Mouse (Mus musculus) lung, postnatal 25 days (tissue): ENCODE data around the gene Dnajc6.

Source experiments
- DNase-seq: peaks from one replicate; pipeline ENCODE4 v3.0.0; 2022; ENCODE audit warnings: low spot score

The Dnajc6 gene

DNA sequence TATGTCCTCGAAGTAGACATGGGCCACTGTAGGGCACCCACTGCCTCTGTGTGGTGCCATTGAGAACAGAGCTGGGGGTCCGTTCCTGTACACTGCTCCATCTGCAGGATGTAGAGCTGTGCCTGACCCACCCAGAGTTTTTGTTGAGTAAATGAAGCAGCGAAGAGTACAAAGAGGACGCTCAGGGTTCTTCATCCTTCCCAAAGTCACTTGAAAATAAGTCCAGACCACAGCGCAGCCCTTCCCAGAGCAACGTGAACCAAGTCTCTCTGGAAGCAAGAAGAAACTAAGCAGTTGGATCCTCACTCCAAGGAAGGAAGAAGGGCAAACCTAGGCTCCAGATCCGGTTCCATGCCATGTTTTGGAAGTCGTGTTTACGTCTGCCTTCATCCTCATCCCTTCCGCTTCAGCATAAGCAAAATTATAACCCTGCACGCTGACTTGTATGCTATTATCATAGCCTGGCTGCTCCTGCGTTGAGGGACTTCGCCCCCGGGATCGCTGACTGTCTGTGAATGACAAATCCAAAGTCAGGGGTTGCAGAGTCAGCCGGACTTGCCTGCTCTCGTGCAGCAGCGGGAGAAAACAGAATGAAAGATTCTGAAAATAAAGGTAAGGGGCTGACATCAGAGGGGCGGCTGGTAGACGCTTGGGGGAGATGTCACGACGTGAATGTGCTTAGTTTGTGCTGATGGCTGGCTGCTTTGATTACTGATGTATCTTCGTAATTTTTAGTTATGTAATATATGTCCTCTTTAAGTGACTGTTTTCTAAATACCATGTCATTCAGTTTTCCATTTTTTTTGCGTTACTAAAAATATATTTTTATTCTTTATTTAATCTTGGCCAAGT is 11.3 kb downstream of the Dnajc6 start:
- DNase-seq = peak; percentile 18

DNA sequence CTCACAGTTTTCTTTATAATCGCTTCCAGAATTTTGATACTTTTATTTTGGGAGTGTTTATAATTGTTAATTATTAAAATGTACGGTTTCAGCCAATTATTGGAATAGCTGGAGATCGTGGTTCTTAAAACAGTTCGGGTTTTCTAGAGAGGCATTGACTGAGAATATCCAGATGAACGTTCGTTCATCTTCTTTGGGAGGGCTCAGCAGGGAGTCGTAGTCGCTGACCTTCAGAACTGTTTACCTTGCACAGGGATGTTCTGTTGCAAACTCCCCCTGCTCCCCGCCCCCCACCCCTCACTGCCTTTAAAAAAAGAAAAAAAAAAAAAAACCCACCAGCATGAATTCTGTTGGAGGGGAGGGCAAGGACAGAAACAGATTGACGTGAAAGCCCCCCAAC is 12.0 kb downstream of the Dnajc6 start:
- no peak for DNase-seq

DNA sequence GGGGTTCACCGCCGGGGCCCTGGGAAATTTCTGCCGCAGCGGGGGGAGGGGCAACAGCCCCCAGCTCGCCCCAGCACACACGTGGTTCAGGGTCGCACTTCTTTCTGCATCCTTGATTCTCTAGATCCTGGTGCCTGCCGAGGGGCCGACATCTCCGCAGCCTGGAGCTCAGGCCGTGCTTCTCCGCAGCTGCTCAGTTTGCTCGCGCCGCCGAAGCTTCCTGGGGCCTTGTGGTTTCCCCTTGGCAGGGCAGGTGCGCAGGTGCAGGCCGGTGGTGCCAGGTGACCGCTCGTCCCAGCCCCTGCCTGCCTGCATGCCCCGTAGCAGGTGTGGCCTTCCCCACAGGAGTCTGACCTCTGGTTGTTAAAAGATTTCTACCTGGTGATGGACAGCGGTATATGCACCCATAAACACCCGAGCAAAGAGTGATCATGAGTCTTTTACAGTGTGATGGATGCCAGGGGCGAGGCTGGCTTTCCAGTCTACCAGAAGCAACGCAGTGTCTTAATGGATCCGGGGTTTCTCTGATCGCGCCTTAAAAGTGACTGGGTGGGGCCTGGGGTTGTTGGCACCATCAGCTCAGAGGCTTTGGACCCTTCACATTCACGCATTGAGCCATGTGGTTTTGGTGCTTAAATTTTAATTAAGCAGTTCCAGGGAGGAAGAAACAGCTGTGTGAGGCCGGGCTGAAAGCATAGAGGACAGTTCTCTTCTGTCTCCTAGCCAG is 12.6 kb downstream of the Dnajc6 start:
- no peak for DNase-seq

DNA sequence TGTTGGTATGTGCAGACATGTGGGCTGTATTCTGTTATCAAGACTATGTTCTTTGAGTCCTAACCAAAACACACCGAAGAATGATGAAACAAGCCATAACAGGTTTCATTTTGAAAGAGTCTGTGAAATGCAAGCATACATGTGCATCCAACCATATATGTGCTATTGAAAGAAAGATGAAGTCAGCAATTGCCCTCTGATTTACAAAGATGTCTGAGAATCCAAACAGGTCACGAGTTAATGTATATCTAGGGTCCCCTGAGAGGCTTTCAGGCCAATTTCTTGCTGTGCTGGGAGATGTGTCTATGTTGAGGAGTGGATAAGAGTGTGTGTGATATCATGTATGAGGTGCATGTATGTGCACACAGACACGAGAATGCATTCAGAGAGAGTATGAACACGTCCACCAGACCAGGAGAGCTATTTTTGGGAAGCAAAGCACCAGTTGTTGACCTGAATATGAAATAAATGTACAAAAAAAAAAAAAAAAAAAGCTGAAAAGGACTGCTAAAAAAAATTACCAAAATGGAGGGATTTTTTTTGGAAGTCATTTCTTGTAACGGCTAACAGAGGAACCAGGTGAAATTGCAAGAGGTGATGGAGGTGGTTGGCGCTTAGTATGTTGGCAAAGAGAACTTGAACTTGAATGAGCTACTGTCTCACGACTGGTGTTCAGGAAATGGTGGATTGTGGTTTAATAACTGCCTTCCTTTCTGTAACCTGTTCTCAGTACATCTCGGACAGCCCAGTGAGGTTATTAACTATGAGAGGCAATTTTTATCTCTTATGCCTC is 13.9 kb downstream of the Dnajc6 start:
- no peak for DNase-seq

GRCm38 (mm10) chr4:101510904-101511210 is 14.4 kb downstream of the Dnajc6 start:
- DNase-seq = no peak

DNA sequence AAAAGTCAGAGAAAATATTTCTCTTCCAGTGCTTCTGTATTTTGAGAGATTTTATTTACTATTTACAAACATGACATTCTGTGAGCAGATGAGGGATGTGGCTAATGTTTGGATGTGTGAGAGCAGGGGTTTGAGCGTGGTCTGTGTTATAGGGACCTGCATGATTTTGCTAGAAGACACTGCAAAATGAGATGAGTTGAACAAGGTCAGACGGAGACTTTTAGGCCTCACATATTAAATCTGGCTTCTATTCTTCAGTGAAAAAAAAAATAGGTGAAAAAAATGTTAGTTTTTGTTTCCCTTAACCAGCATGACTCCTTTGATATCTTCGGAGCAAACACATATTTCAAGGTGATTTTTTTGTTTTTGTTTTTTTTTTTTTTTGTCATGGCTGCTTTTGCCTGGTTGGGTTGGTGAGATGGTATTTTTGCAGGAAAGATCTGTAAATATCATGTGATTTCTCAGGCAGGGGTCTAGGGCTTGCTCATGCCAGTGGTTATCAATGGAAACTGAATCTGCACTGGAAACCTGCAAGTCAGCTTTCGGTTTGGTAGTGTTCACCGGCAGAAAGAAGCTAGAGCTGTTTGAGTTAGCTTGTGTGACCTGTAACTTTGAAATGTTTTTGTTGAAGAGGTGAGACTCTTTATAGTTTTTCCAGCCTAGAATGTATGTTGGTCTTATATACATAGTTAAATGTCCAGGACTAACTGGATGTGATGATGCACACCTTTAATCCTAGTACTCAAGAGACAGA is 15.5 kb downstream of the Dnajc6 start:
- DNase-seq = no peak

DNA sequence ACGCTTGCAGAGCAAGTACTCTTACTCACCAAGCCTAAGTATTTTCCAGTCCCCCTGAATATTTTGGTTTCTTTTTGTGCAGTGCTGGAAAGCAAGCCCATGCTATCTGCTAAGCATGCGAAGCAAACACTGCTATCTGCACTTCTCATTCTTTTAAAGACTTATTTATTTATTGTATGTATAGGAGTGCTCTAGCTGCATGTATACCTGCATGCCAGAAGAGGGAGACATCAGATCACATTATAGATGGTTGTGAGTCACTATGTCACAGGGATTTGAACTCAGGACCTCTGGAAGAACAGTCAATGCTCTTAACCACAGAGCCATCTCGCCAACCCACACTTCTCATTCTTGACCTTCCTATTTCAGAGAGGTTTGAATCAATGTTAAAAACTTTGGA is 16.8 kb downstream of the Dnajc6 start:
- no peak for DNase-seq

GRCm38 (mm10) chr4:101515853-101516252 is 19.4 kb downstream of the Dnajc6 start:
- no peak for DNase-seq

DNA sequence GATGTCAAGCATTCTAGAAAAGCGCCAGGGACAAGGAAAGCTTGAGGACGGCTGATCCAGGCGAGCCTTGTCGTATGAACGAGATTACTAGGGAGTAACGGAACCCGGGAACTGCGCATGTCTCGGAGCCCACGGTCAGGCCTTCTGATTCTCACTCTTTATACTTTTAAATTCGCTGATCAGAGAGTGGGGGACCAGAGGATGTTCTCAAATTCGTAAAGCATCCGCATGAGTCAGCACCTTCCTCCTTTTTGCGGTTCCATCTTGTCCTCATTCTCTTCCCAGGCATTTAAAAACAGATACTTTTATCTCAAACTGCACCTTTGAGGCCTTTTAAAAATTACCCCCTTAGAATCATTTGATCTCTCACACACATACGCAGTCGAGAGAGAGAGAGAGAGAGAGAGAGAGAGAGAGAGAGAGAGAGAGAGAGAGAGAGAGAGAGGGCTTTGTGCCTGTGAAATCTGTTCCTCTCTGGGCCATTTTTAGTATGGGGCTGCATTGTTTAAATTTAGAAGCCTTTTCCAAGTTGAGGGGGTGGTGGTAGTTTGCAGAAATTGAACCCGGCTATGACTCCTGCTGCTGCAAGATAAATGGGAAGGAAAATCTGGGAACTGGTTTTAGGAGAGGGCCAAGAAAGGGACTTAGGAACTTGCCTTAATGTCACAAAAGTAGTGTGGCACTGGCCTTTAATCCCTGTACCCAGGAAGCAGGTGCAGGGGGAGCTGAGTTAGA is 20.2 kb downstream of the Dnajc6 start:
- no peak for DNase-seq

GRCm38 (mm10) chr4:101531901-101532300 is 35.5 kb downstream of the Dnajc6 start:
- no peak for DNase-seq

DNA sequence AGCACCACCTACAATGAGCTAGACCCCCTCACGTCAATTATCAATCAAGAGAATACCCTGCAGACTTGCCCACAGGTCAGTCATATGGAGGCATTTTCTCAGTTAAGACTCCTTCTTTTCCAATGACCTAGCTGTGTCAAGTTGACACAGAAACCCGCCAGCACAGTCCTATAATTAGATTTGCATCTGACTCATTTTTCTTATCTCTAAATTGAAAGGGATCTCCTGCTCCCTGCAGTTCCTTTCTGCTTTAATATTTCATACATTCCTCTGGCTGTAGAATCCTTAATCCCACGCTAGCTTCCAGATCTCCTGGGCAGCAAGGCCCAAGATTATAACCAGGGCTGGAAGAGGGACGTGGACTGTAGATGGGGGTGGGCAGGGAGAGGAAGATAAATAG is 44.1 kb downstream of the Dnajc6 start:
- DNase-seq = no peak

DNA sequence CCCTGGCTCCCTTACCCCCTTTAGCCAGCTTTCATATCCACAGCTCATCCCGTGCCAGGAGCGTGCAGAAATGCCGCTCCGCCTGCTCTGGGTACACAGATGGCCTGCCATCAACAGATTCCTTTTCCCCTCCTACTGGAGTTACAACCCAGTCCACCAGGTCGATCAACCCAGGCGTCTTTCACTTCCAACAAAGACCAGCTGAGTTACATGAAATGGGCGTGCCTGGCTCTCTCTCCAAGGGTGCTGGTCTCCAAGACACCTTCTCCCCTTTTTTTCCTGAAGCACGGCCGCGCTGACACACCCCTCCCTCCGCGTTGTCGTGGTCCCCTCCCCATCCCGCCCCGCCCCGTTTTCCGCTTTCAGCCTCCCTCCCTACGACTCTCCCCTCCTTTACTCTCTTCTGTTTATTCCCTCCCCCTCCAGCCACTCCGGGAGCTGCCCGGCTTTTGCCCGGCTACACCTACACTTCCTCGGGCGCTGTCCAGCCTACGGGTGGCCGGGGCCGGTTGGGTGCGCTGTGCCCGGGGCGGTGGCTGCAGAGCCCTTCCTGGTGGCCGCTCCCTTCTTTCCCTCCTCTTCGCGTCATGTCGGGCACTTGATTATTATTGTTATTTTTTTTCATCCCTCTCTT is 53.6 kb downstream of the Dnajc6 start:
- DNase-seq = peak; percentile 10

- DNase-seq = no peak
These were observed 54.3 kb downstream of the Dnajc6 start for GRCm38 (mm10) chr4:101550671-101551161.

GRCm38 (mm10) chr4:101551425-101551824 is 55.0 kb downstream of the Dnajc6 start:
- DNase-seq = no peak

- no peak for DNase-seq
These were observed 55.9 kb downstream of the Dnajc6 start for GRCm38 (mm10) chr4:101552372-101552771.

GRCm38 (mm10) chr4:101555016-101555415 is 58.6 kb downstream of the Dnajc6 start:
- no peak for DNase-seq

DNA sequence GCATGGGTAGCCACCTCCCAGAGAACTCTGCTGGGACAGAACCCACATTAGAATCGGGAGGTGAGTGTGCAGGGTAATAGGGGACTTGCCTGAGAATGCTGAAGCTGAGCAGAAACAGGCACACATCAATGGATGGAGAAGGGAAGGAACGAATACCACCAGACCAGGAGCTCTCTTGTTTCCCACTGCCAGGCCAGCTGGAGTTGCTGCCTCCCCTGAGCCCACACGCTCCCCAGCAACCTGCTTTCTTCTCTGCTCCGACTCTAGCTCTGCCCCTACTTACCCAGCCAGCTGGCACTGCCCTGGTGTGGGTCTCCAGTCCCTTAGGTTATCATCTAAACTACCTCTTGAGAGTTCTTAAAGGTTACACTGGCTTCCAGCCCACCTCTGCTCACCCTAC is 63.7 kb downstream of the Dnajc6 start:
- no peak for DNase-seq

- no peak for DNase-seq
These were observed 66.4 kb downstream of the Dnajc6 start for GRCm38 (mm10) chr4:101562836-101563235.

DNA sequence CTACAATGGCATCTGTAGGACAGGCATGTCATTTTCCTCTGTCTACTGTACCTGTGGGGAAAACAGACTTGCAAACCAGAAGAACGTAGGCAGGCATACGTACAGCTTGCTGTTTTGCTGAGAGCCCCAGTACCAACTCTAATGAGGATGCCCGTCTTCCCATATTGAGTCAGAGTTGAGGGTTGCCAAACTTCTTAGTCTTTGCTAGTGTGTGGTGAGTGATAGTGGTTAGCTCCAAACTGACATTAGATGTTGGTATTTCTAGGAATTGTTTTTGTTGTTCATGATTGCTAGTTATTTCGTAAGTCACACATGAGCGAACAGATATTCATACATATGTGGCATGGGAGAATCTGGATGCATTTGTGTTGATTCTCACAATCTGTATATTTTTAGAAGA is 67.2 kb downstream of the Dnajc6 start:
- no peak for DNase-seq

GRCm38 (mm10) chr4:101564746-101565417 is 68.4 kb downstream of the Dnajc6 start:
- no peak for DNase-seq
